Mouse (Mus musculus) lung, embryonic 15.5 days (tissue): ENCODE measurements at regions not wholly inside any gene's neighbourhood (a gene's known extent, or its start where the extent isn't known, plus 50 kb on each side); places are given as distances from the start of the nearest gene placed in this dataset.
"Not testable (repeated sequence)": the region's sequence is repeated elsewhere in the genome, so short reads cannot be mapped to it uniquely, and the experiment has no call there.

Source experiments
- ATAC-seq: fragments of 200-750 bp; cut with Nextera tagmentation; 2 replicates; pipeline ENCODE4 v1.8.0; 2017; ENCODE audit warnings: moderate number of reproducible peaks, borderline replicate concordance; ENCODE audit not compliant: low FRiP score, low TSS enrichment; ENCODE audit errors: extremely low read depth
- H3K27ac ChIP-seq: fragments of 300-500 bp; sonication (generic); 2 replicates; pipeline ENCODE4 v1.5.1; 2015; ENCODE audit warnings: moderate library complexity, mild to moderate bottlenecking, inconsistent platforms
- H3K27me3 ChIP-seq: fragments of 300-500 bp; sonication (generic); 2 replicates; pipeline ENCODE4 v1.6.1; 2015; ENCODE audit warnings: inconsistent platforms
- H3K36me3 ChIP-seq: fragments of 300-500 bp; sonication (generic); 2 replicates; pipeline ENCODE4 v1.6.1; 2015; ENCODE audit warnings: inconsistent platforms
- H3K4me1 ChIP-seq: fragments of 300-500 bp; sonication (generic); 2 replicates; pipeline ENCODE4 v1.6.1; 2015; ENCODE audit warnings: inconsistent platforms
- H3K4me2 ChIP-seq: fragments of 300-500 bp; sonication (generic); 2 replicates; pipeline ENCODE4 v1.6.1; 2015; ENCODE audit warnings: inconsistent platforms, mild to moderate bottlenecking, moderate library complexity
- H3K4me3 ChIP-seq: fragments of 300-500 bp; sonication (generic); 2 replicates; pipeline ENCODE4 v1.5.1; 2015; ENCODE audit warnings: mild to moderate bottlenecking, inconsistent platforms
- H3K9ac ChIP-seq: fragments of 300-500 bp; sonication (generic); 2 replicates; pipeline ENCODE4 v1.6.1; 2015; ENCODE audit warnings: inconsistent platforms
- H3K9me3 ChIP-seq: fragments of 300-500 bp; sonication (generic); 2 replicates; pipeline ENCODE4 v1.6.1; 2016; ENCODE audit warnings: inconsistent platforms
- WGBS: fragments of 180-500 bp; shearing (Covaris S2); methylation state at CpG from one replicate; pipeline ENCODE4 v1.1.7; 2015; 5-methylcytosine and 5-hydroxymethylcytosine counted together

DNA sequence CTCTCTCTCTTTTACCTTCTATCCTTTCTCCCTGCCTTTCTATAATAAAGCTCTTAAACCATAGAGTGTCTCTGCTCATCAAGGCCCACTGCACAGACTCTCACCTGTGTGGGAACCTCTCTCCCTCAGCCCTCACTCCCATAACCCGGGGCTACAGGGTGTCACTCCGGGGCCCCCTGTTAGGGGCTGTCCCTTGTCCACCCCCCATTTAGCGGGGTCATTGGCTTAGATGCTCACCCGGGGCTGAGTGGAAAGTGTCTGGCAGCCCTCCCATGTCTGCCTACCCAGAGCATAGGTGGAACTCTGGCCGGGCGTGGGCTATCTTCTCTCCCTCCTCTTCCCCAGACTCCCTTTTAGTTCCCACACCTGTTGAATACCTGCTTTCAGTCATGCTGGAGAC, 116.4 kb downstream of the Zfp993 start:
- peaks cover 23% of the 10 kb centered on the region for H3K9me3 ChIP-seq
- H3K9ac ChIP-seq, H3K36me3 ChIP-seq, H3K27me3 ChIP-seq, H3K4me3 ChIP-seq, H3K27ac ChIP-seq, H3K4me1 ChIP-seq, H3K4me2 ChIP-seq: not testable (repeated sequence)
- WGBS, result 77% methylated on average over 6 of the region's 6 CpGs
- peak; percentile 64; the same call in 1 of the 2 replicates for ATAC-seq

DNA sequence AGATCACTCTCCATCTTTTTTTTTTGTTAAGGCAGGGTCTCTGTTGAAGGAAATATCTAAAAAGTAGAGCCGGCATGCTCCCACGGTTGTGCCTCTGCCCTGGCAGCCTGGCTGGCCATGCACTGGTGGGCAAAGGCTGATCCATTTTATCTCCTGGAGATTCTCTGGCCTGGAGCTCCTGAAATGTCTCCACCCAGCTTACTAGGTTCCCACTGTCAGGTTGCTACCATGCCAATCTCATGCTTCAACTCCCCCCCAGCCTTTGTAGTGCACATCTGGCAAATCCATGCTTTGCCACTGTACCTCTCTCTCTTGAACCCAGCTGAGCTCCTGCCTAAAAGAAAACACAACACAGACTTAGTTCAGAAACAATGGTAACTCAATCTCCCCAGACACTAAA, 129.0 kb downstream of the Zfp993 start:
- H3K27ac ChIP-seq, H3K9ac ChIP-seq, H3K4me1 ChIP-seq, H3K4me3 ChIP-seq, ATAC-seq, H3K4me2 ChIP-seq, H3K36me3 ChIP-seq, H3K27me3 ChIP-seq: not testable (repeated sequence)
- H3K9me3 ChIP-seq, result peaks cover 30% of the 10 kb centered on the region
- 82% methylated on average over 2 of the region's 2 CpGs for WGBS

DNA sequence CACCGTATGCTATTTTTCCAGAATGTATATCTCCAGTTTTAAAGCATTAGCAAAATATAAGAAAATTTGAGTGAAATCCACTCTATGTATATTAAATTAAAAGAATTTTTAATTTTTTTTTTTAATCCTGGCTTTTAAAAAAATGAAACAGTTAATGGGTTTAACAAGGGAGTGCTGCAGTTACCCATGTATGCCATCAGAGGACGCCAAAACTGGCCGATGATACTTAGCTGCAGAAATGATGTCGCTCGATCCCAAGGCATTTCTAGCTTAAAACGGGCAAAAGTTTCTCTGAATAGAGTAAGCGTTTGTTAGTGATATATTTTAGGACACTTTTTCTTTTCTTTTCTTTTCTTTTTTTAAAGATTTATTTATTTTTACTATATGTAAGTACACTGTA, 129.9 kb downstream of the Zfp993 start:
- H3K9ac ChIP-seq, H3K4me1 ChIP-seq, H3K4me2 ChIP-seq, H3K4me3 ChIP-seq, H3K27me3 ChIP-seq, H3K27ac ChIP-seq, H3K36me3 ChIP-seq, ATAC-seq: not testable (repeated sequence)
- peaks cover 26% of the 10 kb centered on the region for H3K9me3 ChIP-seq
- WGBS, result 77% methylated on average over 7 of the region's 7 CpGs

DNA sequence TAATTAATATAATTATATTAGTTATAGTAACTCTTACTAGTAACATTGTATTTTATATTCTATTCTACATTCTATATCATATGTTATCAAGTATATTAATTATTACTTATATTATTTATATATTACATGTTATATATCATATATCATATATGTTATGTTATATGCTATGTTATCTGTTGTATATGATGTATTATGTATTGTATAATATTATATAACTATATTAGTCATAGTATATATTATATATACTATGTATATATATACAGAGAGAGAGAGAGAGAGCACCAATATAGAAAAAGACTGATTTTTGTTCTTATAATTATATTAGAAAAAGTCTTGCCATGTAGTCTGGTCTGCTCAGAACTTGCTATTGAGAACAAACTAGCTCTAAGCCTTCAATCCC, 133.0 kb downstream of the Zfp993 start:
- peaks cover 22% of the 10 kb centered on the region for H3K9me3 ChIP-seq
- H3K4me1 ChIP-seq, ATAC-seq, H3K36me3 ChIP-seq, H3K4me2 ChIP-seq, H3K27ac ChIP-seq, H3K4me3 ChIP-seq, H3K9ac ChIP-seq, H3K27me3 ChIP-seq: not testable (repeated sequence)
